Mouse (Mus musculus) urinary bladder, postnatal 14 days (tissue): ENCODE measurements around the gene Timp3.

Source experiments
- DNase-seq: peaks from one replicate; pipeline ENCODE4 v3.0.0; 2021; ENCODE audit warnings: low spot score

The Timp3 gene

DNA sequence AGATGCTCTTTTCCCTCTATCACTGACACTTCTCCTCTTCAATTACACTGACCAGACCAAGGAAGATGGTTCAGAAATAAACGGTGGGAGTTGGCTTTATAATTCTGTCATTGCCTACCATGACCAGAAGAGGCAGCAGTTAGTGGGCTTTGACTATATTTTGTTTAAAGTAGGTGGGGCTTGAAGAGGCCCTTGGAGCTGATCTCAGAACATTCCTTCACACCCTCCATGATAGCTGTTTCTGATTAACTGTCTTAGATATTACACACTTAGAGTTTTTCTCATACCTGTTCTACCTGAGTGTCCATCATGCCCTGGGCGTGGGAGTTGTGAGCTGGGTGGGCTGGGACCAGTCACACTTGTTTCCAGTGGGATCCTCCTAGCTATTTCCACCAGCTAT is 28.5 kb downstream of the Timp3 start:
- no peak for DNase-seq

- no peak for DNase-seq
Measured at GRCm38 (mm10) chr10:86329241-86329882, 29.2 kb downstream of the Timp3 start.

- no peak for DNase-seq
Measured at GRCm38 (mm10) chr10:86330993-86331680, 31.0 kb downstream of the Timp3 start.

GRCm38 (mm10) chr10:86331681-86332281 is 31.6 kb downstream of the Timp3 start:
- DNase-seq, result no peak

DNA sequence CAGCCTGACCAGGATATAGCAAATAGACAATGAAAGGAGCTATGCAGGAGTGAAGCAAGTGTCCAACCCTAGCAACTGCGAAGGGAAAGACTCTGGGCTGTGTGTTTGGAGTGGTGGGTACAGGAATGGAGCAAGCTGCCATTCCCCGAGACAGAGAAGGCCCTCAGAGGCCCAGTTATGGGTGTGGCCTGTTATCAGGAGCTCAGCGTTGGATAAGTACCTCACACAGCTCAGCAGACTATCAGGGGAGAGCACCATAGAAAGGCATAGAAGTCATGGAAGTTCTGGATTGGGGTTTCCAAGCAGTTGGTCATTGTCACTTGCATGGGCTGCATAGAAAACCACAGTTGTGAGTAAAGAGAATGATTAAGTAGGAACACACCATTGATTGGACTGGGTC is 32.8 kb downstream of the Timp3 start:
- no peak for DNase-seq

- no peak for DNase-seq
Measured at GRCm38 (mm10) chr10:86334581-86334980, 34.4 kb downstream of the Timp3 start.

GRCm38 (mm10) chr10:86336506-86336905 is 36.3 kb downstream of the Timp3 start:
- no peak for DNase-seq

GRCm38 (mm10) chr10:86337239-86337638 is 37.1 kb downstream of the Timp3 start:
- no peak for DNase-seq

GRCm38 (mm10) chr10:86338121-86338715 is 38.0 kb downstream of the Timp3 start:
- no peak for DNase-seq

DNA sequence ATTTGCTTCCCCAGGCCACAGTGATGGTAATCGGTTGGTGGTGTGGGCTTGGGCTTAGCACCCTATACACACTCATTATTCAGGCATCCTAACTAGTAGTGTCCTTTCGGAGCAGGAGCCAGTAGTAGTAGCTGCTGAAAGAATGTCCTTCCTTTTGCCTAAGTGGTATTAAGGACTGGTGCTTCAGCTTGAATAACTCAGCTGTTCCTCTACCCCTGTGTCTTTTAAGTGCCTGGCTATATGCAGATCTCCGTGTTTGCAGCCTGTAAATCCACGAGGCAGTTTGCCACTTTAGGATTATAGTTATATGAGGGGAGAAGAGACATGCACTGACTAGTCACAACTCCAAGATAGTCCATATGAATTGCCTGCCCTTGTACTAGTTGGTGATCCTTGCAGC is 38.9 kb downstream of the Timp3 start:
- DNase-seq, result no peak

- DNase-seq, result peak; percentile 94
Measured at GRCm38 (mm10) chr10:86339649-86340379, 39.6 kb downstream of the Timp3 start.

DNA sequence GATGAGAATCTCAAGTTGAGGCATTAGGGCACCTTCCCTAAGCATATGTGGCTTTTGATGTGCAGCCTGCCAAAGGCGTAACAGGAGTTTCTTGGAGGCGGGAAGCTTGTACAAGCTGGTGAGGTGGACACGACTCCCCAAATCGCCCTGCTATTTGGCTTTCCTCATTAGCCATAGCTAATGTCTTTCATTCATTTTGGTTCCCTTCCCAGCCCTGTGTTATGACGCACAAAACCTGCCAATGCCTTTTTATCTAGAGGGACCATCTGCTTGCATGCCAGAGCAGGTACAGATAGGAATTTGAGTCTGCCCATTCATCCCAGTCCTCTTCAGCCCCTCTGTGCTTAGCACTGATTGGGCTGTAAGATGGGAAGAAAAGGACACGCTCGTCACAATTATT is 40.2 kb downstream of the Timp3 start:
- peak; percentile 47 for DNase-seq

DNA sequence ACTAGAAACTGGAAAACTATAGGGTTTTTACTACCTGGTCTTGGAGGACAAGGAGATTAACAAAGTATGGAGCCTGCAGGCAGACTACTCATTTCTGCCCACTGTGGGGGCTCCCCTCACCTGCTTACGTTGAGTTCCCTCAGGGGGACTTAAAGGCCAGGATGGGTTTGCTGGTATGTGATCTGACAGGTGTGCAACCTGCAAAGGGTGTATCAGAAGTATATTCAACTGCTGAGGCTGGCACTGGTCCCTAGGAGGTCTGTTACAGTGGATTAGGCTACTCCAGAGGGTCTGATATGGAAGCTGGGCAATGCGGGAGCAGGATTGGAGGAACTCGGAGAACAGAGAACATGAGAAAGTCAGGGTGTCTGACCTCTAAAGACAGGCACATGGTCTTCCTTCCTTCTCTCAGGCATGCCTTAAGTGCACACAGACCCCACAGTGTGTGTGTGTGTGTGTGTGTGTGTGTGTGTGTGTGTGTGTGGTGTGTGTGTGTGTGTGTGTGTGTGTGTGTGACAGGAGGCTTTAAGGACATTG is 40.9 kb downstream of the Timp3 start:
- DNase-seq, result no peak

DNA sequence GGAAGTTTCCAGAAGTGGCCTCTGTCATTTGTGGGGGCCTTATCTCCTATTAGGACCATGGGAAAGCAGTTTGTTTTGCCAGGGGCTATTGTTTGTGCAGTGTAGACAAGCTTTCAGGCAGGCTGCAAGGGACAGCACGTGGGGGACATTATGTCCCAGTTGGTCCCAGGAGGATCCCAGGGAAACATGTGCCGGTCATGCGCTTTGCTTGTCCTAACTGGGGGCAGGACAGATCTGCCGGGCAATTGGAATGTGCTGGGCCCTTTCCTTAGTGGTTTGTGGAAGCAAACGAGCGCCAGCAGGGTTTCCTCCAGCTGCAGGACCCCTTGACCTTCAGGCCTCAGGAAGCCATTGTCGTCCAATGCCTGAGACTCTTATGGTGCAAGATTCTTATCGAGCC is 41.4 kb downstream of the Timp3 start:
- DNase-seq, result peak; percentile 24

GRCm38 (mm10) chr10:86342151-86342550 is 42.0 kb downstream of the Timp3 start:
- no peak for DNase-seq

GRCm38 (mm10) chr10:86342713-86343112 is 42.5 kb downstream of the Timp3 start:
- no peak for DNase-seq

DNA sequence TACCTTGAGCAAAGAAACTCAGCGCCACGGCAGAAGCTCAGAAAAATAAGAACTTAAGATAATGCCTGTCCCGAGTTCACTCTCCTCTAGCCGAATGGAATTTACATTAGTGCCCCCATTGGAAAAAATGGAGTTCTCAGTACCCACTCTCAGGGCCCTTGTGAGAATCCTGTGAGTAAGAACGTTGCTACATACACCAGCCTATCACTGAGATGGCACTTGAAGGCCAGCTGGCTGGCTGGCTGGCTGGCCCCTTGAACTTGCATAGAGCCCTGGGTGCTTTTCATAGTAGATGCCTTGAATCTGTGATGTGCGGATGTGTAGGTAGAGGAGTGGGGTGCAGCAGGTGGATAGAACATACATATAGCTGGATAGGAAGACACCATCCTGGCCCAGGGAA is 43.2 kb downstream of the Timp3 start:
- no peak for DNase-seq

DNA sequence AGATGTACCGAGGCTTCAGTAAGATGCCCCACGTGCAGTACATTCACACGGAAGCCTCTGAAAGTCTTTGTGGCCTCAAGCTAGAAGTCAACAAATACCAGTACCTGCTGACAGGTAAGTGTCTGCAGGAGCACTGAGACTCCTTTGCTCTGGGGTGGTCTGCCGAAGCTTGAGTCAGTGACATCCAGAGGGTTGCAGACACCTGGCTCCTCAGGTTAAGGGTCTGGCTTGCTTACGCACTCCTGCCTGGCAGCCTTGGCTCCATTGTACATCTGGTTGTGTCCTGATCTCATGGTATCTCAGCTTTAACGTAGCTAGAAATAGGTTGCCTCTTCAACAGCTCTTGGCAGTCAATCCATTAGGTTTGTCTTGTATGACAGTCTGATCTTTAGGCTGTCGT is 43.8 kb downstream of the Timp3 start:
- DNase-seq, result no peak

- DNase-seq, result no peak
Measured at GRCm38 (mm10) chr10:86344654-86345053, 44.5 kb downstream of the Timp3 start.

DNA sequence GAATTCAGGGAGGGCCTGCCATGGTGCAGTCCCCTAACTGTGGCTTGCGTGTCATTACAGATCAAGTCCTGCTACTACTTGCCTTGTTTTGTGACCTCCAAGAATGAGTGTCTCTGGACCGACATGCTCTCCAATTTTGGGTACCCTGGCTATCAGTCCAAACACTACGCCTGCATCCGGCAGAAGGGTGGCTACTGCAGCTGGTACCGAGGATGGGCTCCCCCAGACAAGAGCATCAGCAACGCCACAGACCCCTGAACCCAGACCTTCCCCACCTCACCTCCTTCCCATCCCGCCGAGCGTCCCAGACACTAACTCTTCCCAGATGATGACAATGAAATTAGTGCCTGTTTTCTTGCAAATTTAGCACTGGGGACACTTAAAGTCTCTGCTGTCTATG is 45.5 kb downstream of the Timp3 start:
- no peak for DNase-seq

- no peak for DNase-seq
Measured at GRCm38 (mm10) chr10:86346235-86346840, 46.2 kb downstream of the Timp3 start.

DNA sequence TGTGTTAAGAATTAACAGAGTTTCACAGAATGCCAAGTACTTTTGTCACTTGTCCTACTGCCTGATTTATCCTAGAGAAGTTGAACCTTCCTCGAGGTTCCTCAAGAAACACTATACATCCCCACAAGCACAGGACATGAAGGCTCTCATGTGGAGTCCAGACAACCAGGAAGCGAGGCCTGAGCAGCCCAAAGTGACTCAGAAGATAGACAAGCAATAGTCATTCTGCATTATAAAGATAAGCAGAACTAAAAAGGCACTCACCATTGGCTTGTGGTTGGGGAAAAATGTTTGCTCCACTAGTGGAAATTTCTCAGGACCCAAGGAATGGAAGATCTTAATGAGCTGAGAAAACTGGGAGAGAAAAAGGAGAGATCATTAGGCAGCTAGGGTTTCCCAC is 51.1 kb downstream of the Timp3 start:
- DNase-seq, result no peak
